Mouse (Mus musculus) myocyte (in vitro differentiated cells): ENCODE results near the gene Hoxa3. TPM values are rescaled to one million over a fixed set of nuclear protein-coding genes. Genes with fewer than 3 reads are reported as not detected.

ENCODE experiments used
- H3K27me3 ChIP-seq: one replicate; pipeline ENCODE4 v1.6.1; 2011; ENCODE audit not compliant: control insufficient read depth, insufficient read depth, insufficient read length
- H3K36me3 ChIP-seq: one replicate; pipeline ENCODE4 v1.6.1; 2011; ENCODE audit not compliant: control insufficient read depth, insufficient read depth
- H3K4me2 ChIP-seq: one replicate; pipeline ENCODE4 v1.6.1; 2011; ENCODE audit warnings: low read depth, control low read depth
- H3K4me3 ChIP-seq: one replicate; pipeline ENCODE4 v1.5.1; 2011; ENCODE audit warnings: mild to moderate bottlenecking, control low read depth, moderate library complexity
- H3K79me2 ChIP-seq: one replicate; pipeline ENCODE4 v1.6.1; 2011; ENCODE audit not compliant: control insufficient read depth, insufficient read depth
- H3ac ChIP-seq: one replicate; pipeline ENCODE4 v1.6.1; 2011; ENCODE audit not compliant: control insufficient read depth, insufficient read length
- CEBPB ChIP-seq: IDR thresholded peaks from 2 replicates; pipeline ENCODE4 v1.6.1; 2011; ENCODE audit warnings: mild to moderate bottlenecking, moderate library complexity; ENCODE audit not compliant: poor library complexity, insufficient read depth, severe bottlenecking
- E2F4 ChIP-seq: IDR thresholded peaks from one replicate; pipeline ENCODE4 v1.6.1; 2011; ENCODE audit warnings: mild to moderate bottlenecking, control low read depth, moderate library complexity; ENCODE audit not compliant: insufficient read depth
- MAX ChIP-seq: IDR thresholded peaks from one replicate; pipeline ENCODE4 v1.6.1; 2011; ENCODE audit warnings: low read depth, mild to moderate bottlenecking, control low read depth
- MYOD1 ChIP-seq, 3 experiments: IDR thresholded peaks; one replicate each; pipeline ENCODE4 v1.6.1; 2011; ENCODE audit warnings: control low read depth in 2 of 3, low read depth in 2 of 3, mild to moderate bottlenecking in 2 of 3, moderate library complexity in 1 of 3; ENCODE audit not compliant: insufficient read length in 2 of 3, control insufficient read depth in 1 of 3
- MYOG ChIP-seq, 3 experiments: IDR thresholded peaks; one replicate each; pipeline ENCODE4 v1.6.1; 2011; ENCODE audit warnings: control low read depth in 2 of 3, low read depth in 2 of 3, mild to moderate bottlenecking in 2 of 3; ENCODE audit not compliant: insufficient read length in 2 of 3, control insufficient read depth in 1 of 3, insufficient read depth in 1 of 3
- POLR2A ChIP-seq: IDR thresholded peaks from one replicate; pipeline ENCODE4 v1.6.1; 2011; ENCODE audit warnings: low read depth, mild to moderate bottlenecking, control low read depth, moderate library complexity; ENCODE audit not compliant: insufficient read length
- POLR2AphosphoS2 ChIP-seq: IDR thresholded peaks from one replicate; pipeline ENCODE4 v1.6.1; 2011; ENCODE audit warnings: low read depth, control low read depth; ENCODE audit not compliant: insufficient read length
- REST ChIP-seq: IDR thresholded peaks from one replicate; pipeline ENCODE4 v1.6.1; 2011; ENCODE audit warnings: mild to moderate bottlenecking, control low read depth, moderate library complexity; ENCODE audit not compliant: insufficient read depth, insufficient read length
- SRF ChIP-seq: IDR thresholded peaks from one replicate; pipeline ENCODE4 v1.6.1; 2011; ENCODE audit warnings: low read depth; ENCODE audit not compliant: control insufficient read depth, insufficient read length
- TCF12 ChIP-seq: IDR thresholded peaks from one replicate; pipeline ENCODE4 v1.6.1; 2011; ENCODE audit warnings: mild to moderate bottlenecking, control low read depth; ENCODE audit not compliant: poor library complexity, insufficient read depth, severe bottlenecking
- TCF3 ChIP-seq: IDR thresholded peaks from one replicate; pipeline ENCODE4 v1.6.1; 2011; ENCODE audit warnings: low read depth, control low read depth; ENCODE audit not compliant: insufficient read length
- USF1 ChIP-seq: IDR thresholded peaks from one replicate; pipeline ENCODE4 v1.6.1; 2011; ENCODE audit warnings: low read depth, mild to moderate bottlenecking, control low read depth, moderate library complexity
- polyA plus RNA-seq: library from polyadenylated mRNA; unstranded; fragments of >200 nt; fragmentation: generic; extraction: Trizol; gene quantifications from one replicate; pipeline ENCODE4 v1.2.1, GENCODE M21; 2012; ENCODE audit warnings: missing spikeins

The Hoxa3 gene
- polyA plus RNA-seq, 1 experiment = 1.0 TPM

- H3K4me2 ChIP-seq = peak overlapping the region; percentile 90
- H3K4me3 ChIP-seq = peak overlapping the region; percentile 90
Measured at GRCm38 (mm10) chr6:52249826-52250225, 36.7 kb upstream of the Hoxa3 start.

GRCm38 (mm10) chr6:52249415-52249738, 36.2 kb upstream of the Hoxa3 start:
- peaks cover 36% of the 10 kb centered on the region for H3K79me2 ChIP-seq
- no peaks in the 10 kb centered on the region for H3K36me3 ChIP-seq
- peak overlapping the region; percentile 90 for H3K4me3 ChIP-seq
- TF ChIP-seq REST (no peak), POLR2AphosphoS2 (no peak), E2F4 (no peak), TCF3 (no peak), USF1 (no peak), SRF (no peak)
- H3K4me2 ChIP-seq = peak overlapping the region; percentile 90
- H3K27me3 ChIP-seq = no peaks in the 10 kb centered on the region
- peak overlapping the region; percentile 27 for H3ac ChIP-seq

More at GRCm38 (mm10) chr6:52249826-52250225, 36.7 kb upstream of the Hoxa3 start:
- no peaks in the 10 kb centered on the region for H3K27me3 ChIP-seq
- peaks cover 32% of the 10 kb centered on the region for H3K79me2 ChIP-seq
- TF ChIP-seq MAX (no peak), USF1 (no peak), SRF (no peak), E2F4 (no peak), MYOD1 (IDR thresholded peaks at IDR 0.05; ENCODE audit: control insufficient read depth in 1 of 3, insufficient read length in 2 of 3, low read depth in 2 of 3) (no peak), TCF12 (no peak), TCF3 (no peak), MYOG (IDR thresholded peaks at IDR 0.05; ENCODE audit: control insufficient read depth in 1 of 3, insufficient read depth in 1 of 3, insufficient read length in 2 of 3, low read depth in 2 of 3) (no peak), CEBPB (no peak), REST (no peak), POLR2A (no peak)
- no peaks in the 10 kb centered on the region for H3K36me3 ChIP-seq
- peak overlapping the region; percentile 27 for H3ac ChIP-seq

GRCm38 (mm10) chr6:52248638-52249414, 35.7 kb upstream of the Hoxa3 start:
- peak overlapping the region; percentile 90 for H3K4me3 ChIP-seq
- H3K4me2 ChIP-seq = peak overlapping the region; percentile 90
- no peak for TF ChIP-seq TCF3
- TF ChIP-seq POLR2AphosphoS2 = peak; percentile 33
- TF ChIP-seq POLR2A = peak; percentile 26
- H3K36me3 ChIP-seq = no peaks in the 10 kb centered on the region
- no peaks in the 10 kb centered on the region for H3K27me3 ChIP-seq
- peaks cover 42% of the 10 kb centered on the region for H3K79me2 ChIP-seq
- peak overlapping the region; percentile 27 for H3ac ChIP-seq

- TF ChIP-seq MYOG (IDR thresholded peaks at IDR 0.05; ENCODE audit: control insufficient read depth in 1 of 3, insufficient read depth in 1 of 3, insufficient read length in 2 of 3, low read depth in 2 of 3) (no peak), REST (no peak), TCF3 (no peak), E2F4 (no peak), TCF12 (no peak)
Measured at GRCm38 (mm10) chr6:52247766-52248637, 34.9 kb upstream of the Hoxa3 start.

GRCm38 (mm10) chr6:52246916-52247315, 33.8 kb upstream of the Hoxa3 start:
- peak overlapping the region; percentile 90 for H3K4me2 ChIP-seq
- TF ChIP-seq E2F4 (no peak), MAX (no peak), POLR2A (no peak), SRF (no peak), USF1 (no peak), TCF12 (no peak)
- peak overlapping the region; percentile 90 for H3K4me3 ChIP-seq
- peak overlapping the region; percentile 73 for H3ac ChIP-seq
- no peaks in the 10 kb centered on the region for H3K27me3 ChIP-seq
- no peaks in the 10 kb centered on the region for H3K36me3 ChIP-seq
- H3K79me2 ChIP-seq = peaks cover 49% of the 10 kb centered on the region

More at GRCm38 (mm10) chr6:52247766-52248637, 34.9 kb upstream of the Hoxa3 start:
- Histone ChIP-seq H3K4me2 (peak overlapping the region; percentile 90), H3K79me2 (peaks cover 46% of the 10 kb centered on the region), H3K36me3 (no peaks in the 10 kb centered on the region), H3K4me3 (peak overlapping the region; percentile 90), H3K27me3 (no peaks in the 10 kb centered on the region), H3ac (no peak overlapping the region)
